ENCODE assay signal across 9 mouse cellular contexts in the genomic region with DNA sequence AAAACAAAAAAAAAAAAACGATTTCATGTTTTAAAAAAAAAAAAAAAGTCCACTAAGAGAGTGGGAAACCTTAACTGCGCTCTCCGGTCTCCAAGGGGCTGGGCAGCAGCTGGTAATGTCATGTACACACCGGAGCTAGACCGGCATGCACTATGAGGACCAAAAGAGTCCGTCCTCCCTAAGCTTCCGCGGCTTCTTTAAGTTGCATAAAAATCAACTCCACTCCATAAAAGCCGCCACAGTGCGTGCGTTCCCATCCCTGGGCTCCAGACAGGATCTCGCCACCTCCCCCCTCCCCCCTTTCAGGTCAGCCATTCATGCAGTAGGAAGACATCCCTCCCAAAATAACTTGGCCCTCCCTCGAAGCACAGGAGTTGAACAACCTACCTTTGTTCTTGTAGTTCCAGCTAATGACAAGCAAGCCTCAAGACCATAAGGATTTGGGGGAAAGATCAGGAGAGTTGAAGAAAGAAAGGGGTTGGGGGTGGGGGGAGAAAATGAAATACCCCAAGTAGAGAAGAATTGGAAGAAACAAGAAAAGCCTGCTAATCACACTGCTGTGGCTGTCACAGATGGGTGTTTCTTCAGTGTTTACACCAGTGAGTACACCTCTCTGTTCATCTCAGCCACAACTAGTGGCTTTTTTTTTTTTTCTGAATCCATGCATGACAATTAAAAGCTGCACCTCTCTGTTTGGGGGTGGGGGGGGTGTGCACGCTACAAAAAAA.
DNase-seq lines count a peak whose midpoint lies in the region; ATAC-seq and TF ChIP-seq lines count a peak whose summit lies in the region.
"Had no signal": no experiment of that assay in that cellular context is flagged by ENCODE, and none has a peak within 500 bp of the region (broad histone marks: within the 10 kb centered on the region; RNA-seq: fewer than 3 reads in every experiment).

No protein-coding gene starts in this region.

- in situ Hi-C loops in ES-E14 (cut with MboI; ENCODE audit: low sequenced_read_pairs in 2 of 2, unreplicated experiment in 2 of 2): no loop called here

- H3K27ac ChIP-seq in ES-E14 (ENCODE audit: insufficient read depth, low read depth, low read length, poor library complexity, severe bottlenecking): no peak overlapping the region
- H3K27ac ChIP-seq in hindbrain, embryonic 10.5 days: peak overlapping the region; percentile 81

- DNase-seq in ES-E14 (ENCODE audit: low read depth, low spot score) (no peak), MN1 (ENCODE audit: low spot score) (no peak)
- DNase-seq in embryo, embryonic 11 days: peak; percentile 75
- peak; percentile 60 for DNase-seq in hindbrain, embryonic 10.5 days (ENCODE audit: low spot score)
- DNase-seq in mesoderm, embryonic 11.5 days (ENCODE audit: low read depth, low spot score): peak; percentile 63
- no peak for DNase-seq in testis, postnatal 10 days (ENCODE audit: low spot score)
- no peak for DNase-seq in kidney, postnatal 25 days
- DNase-seq: lung, postnatal 36 days had no signal

- WGBS in hindbrain, embryonic 10.5 days: 1% methylated on average over 14 of the region's 14 CpGs

- no peaks in the 10 kb centered on the region for H3K27me3 ChIP-seq in hindbrain, embryonic 10.5 days (ENCODE audit: insufficient read depth, poor library complexity, severe bottlenecking)

- H3K4me3 ChIP-seq in ES-E14 (ENCODE audit: insufficient read depth in 1 of 2, low read depth in 1 of 2, low read length in 2 of 2, poor library complexity in 1 of 2, severe bottlenecking in 1 of 2): no peak overlapping the region
- H3K4me3 ChIP-seq in hindbrain, embryonic 10.5 days: peak overlapping the region; percentile 46

- no peak overlapping the region for H3K9ac ChIP-seq in ES-E14 (ENCODE audit: insufficient read depth, low read depth, low read length, poor library complexity, severe bottlenecking)

- no peak for ATAC-seq in erythroblast, adult 5-6 weeks (replicated peaks; ENCODE audit: low FRiP score, poor library complexity, severe bottlenecking)

- no peaks in the 10 kb centered on the region for H3K9me3 ChIP-seq in ES-E14 (ENCODE audit: control insufficient read depth, insufficient read depth, low read depth, low read length)
- H3K9me3 ChIP-seq in hindbrain, embryonic 10.5 days: no peaks in the 10 kb centered on the region

- H3K36me3 ChIP-seq in ES-E14 (ENCODE audit: control insufficient read depth, insufficient read depth, low read length, poor library complexity, severe bottlenecking): no peaks in the 10 kb centered on the region
- H3K36me3 ChIP-seq in hindbrain, embryonic 10.5 days: no peaks in the 10 kb centered on the region

- H3K4me1 ChIP-seq in ES-E14 (ENCODE audit: control insufficient read depth in 2 of 2, insufficient read depth in 2 of 2, low read length in 2 of 2, poor library complexity in 1 of 2): peaks cover 7 to 14% of the 10 kb centered on the region in 2 experiments; a peak in 2 of 4 replicates
- H3K4me1 ChIP-seq in hindbrain, embryonic 10.5 days (replicated peaks): peaks cover 91% of the 10 kb centered on the region

TF ChIP-seq in ES-E14, 5 proteins besides CTCF, POLR2A, EP300 and RAD21:
- no peak for TF ChIP-seq MAFK (IDR thresholded peaks at IDR 0.05; ENCODE audit: insufficient read depth, low read depth, low read length)
- no peak for TF ChIP-seq HCFC1 (IDR thresholded peaks at IDR 0.05; ENCODE audit: borderline replicate concordance, insufficient read depth, low read length)
- peak; percentile 77 for TF ChIP-seq ZNF384 (IDR thresholded peaks at IDR 0.05; ENCODE audit: low read depth, low read length)
- TF ChIP-seq ZC3H11A (IDR thresholded peaks at IDR 0.05; ENCODE audit: borderline replicate concordance, low read depth, low read length): no peak
- TF ChIP-seq CHD2 (IDR thresholded peaks at IDR 0.05; ENCODE audit: low read depth, low read length): no peak

Comparison
In these comparisons a context has a peak if more than half of its experiments do, and no peak if none do; other contexts are left out.
1. DNase-seq: peak in embryo, embryonic 11 days (single experiment), hindbrain, embryonic 10.5 days (single experiment) and mesoderm, embryonic 11.5 days (single experiment); none in ES-E14 (single experiment), testis, postnatal 10 days (single experiment), MN1 (single experiment) and kidney, postnatal 25 days (0 of 2).